15 mouse cellular contexts compared by ENCODE assay signal in the genomic region with DNA sequence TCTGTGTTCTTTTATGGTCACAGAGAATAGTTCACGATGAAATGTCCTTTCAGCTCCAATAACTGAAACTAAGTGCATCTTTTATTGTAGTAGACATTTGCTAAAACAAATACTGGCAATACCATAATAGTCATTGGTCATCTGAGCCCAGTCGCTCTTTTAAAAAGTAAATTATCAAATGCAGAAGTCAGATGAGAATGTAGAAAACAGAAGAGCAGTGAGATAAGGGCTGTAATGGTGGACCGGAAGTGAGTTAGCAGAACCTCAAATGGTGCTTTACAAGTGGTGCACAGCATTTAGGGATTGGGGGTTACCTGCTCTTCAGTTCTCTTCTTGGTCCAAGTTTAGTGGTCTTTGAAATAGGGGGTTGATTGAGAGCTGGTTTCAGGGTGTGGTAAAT.
"Had no signal": no experiment of that assay in that cellular context is flagged by ENCODE, and none has a peak within 500 bp of the region (broad histone marks: within the 10 kb centered on the region; RNA-seq: fewer than 3 reads in every experiment).

No protein-coding gene starts in this region.

- H3K27ac ChIP-seq: kidney, postnatal 0 days; limb, embryonic 10.5 days; liver, embryonic 15.5 days; neural tube, embryonic 15.5 days; stomach, embryonic 15.5 days had no signal

- H3K36me3 ChIP-seq: limb, embryonic 10.5 days; liver, embryonic 15.5 days; neural tube, embryonic 15.5 days; stomach, embryonic 15.5 days had no signal

- H3K9ac ChIP-seq: liver, embryonic 15.5 days; neural tube, embryonic 15.5 days; stomach, embryonic 15.5 days had no signal

- H3K4me2 ChIP-seq: liver, embryonic 15.5 days; neural tube, embryonic 15.5 days; stomach, embryonic 15.5 days had no signal

- DNase-seq: kidney, adult 8-10 months; kidney, postnatal 36 days; lung, adult 2 months; lung, postnatal 36 days; midbrain, embryonic 14.5 days; thymus, adult 2 months; thymus, postnatal 36 days had no signal

- H3K4me1 ChIP-seq: limb, embryonic 10.5 days; neural tube, embryonic 15.5 days; stomach, embryonic 15.5 days had no signal

- ATAC-seq: intestine, postnatal 0 days; lung, postnatal 0 days had no signal

- H3K4me3 ChIP-seq: limb, embryonic 10.5 days; liver, embryonic 15.5 days; myocyte; neural tube, embryonic 15.5 days; stomach, embryonic 15.5 days had no signal

- H3K9me3 ChIP-seq: limb, embryonic 10.5 days; liver, embryonic 15.5 days; neural tube, embryonic 15.5 days; stomach, embryonic 15.5 days had no signal

- H3K27me3 ChIP-seq: liver, embryonic 15.5 days; neural tube, embryonic 15.5 days; stomach, embryonic 15.5 days had no signal
